Mouse (Mus musculus): ENCODE measurements around the gene Uprt. TPM values are rescaled to one million over a fixed set of nuclear protein-coding genes. Genes with fewer than 3 reads are reported as not detected.

Uprt gene
- 1.5 TPM for polyA plus RNA-seq (2017; shearing (Covaris generic))

GRCm38 (mm10) chrX:104482572-104483443 lies at the start of gene Uprt:
Uprt (plus strand) TSS chrX:104482818.

Other genes starting within 250 kb of the Uprt start
- gene Abcb7, start 69.0 kb upstream of the Uprt start, polyA plus RNA-seq (2017; shearing (Covaris generic)), result 17.0 TPM
- gene Zdhhc15, start 188.2 kb downstream of the Uprt start, polyA plus RNA-seq (2017; shearing (Covaris generic)), result 20.6 TPM

Data from CD4-positive, CD25-positive, alpha-beta regulatory T cell (primary cell).